Mouse (Mus musculus): Measurements from ENCODE around the gene Ptbp1. TPM values are rescaled to one million over a fixed set of nuclear protein-coding genes. Genes with fewer than 3 reads are reported as not detected.

The Ptbp1 gene
- total RNA-seq (2023) = 224 and 230 TPM in 2 replicates

GRCm38 (mm10) chr10:79853860-79854795 lies at the start of gene Ptbp1:
Gene Ptbp1 (plus strand): TSS chr10:79854427.

GRCm38 (mm10) chr10:79820782-79821181 lies 33.4 kb upstream of the Ptbp1 start, which contains the start of gene Misp:
Gene Misp (plus strand): TSS chr10:79820989.

GRCm38 (mm10) chr10:79874290-79874862 lies 20.1 kb downstream of the Ptbp1 start, which contains the start of the genes Prtn3 and Plppr3:
Gene Prtn3 (plus strand): TSS chr10:79874476.
Gene Plppr3 (minus strand): TSS chr10:79874634.

GRCm38 (mm10) chr10:79886054-79886453 lies 31.8 kb downstream of the Ptbp1 start, which contains the start of gene Elane:
Gene Elane (plus strand): TSS chr10:79886247.

GRCm38 (mm10) chr10:79890670-79891069 lies 36.4 kb downstream of the Ptbp1 start, which contains the start of gene Cfd:
Gene Cfd (plus strand): TSS chr10:79890853.

GRCm38 (mm10) chr10:79908167-79909091 lies 54.2 kb downstream of the Ptbp1 start, which contains the start of gene Med16:
Gene Med16 (minus strand): TSS chr10:79908923.

DNA sequence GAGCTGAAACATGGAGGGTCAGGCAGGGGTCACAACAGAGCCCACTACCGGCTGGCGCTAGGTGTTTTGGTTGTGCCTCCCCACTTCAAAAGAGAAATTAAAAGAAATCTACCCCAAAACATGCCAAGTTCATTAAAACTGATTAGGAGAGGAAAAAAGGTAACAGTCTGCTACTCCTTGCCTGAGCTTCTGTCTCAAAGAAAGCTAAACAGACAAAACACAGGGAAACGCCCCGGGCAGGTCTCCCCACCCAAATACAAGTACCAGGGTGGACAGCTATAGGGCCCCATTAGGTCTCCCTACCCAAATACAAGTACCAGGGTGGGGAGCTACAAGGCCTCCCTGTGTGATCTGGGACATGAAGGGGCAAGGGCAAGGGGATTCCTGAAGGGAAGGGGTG lies 56.3 kb downstream of the Ptbp1 start, which contains the start of gene Gm26602:
TSS of gene Gm26602 (plus strand) at position 301 of the 400 bp plus-strand sequence.

Other genes with a start within 250 kb of the Ptbp1 start
- gene C2cd4c, start 240.4 kb upstream of the Ptbp1 start, total RNA-seq (2023) = not detected in 2 replicates
- not detected in 2 replicates for gene Shc2, start 216.5 kb upstream of the Ptbp1 start, total RNA-seq (2023)
- gene Odf3l2, start 208.7 kb upstream of the Ptbp1 start, total RNA-seq (2023) = not detected in 2 replicates
- not detected in 2 replicates for gene Madcam1, start 189.9 kb upstream of the Ptbp1 start, total RNA-seq (2023)
- gene Tpgs1, start 185.1 kb upstream of the Ptbp1 start, total RNA-seq (2023) = 16.1 and 19.4 TPM in 2 replicates
- 62.7 and 69.8 TPM in 2 replicates for gene Cdc34, start 172.2 kb upstream of the Ptbp1 start, total RNA-seq (2023)
- gene Gzmm, start 165.4 kb upstream of the Ptbp1 start, total RNA-seq (2023) = 1.6 and 2.3 TPM in 2 replicates
- gene Bsg, start 149.9 kb upstream of the Ptbp1 start, total RNA-seq (2023) = 78.7 and 95.6 TPM in 2 replicates
- gene Hcn2, start 137.8 kb upstream of the Ptbp1 start, total RNA-seq (2023) = not detected in 2 replicates
- 10.1 and 11.3 TPM in 2 replicates for gene Polrmt, start 107.8 kb upstream of the Ptbp1 start, total RNA-seq (2023)
- not detected in 2 replicates for gene Fgf22, start 99.4 kb upstream of the Ptbp1 start, total RNA-seq (2023)
- 18.7 and 24.0 TPM in 2 replicates for gene Rnf126, start 87.5 kb upstream of the Ptbp1 start, total RNA-seq (2023)
- gene Fstl3, start 77.2 kb upstream of the Ptbp1 start, total RNA-seq (2023) = 3.4 and 5.5 TPM in 2 replicates
- gene Prss57, start 63.5 kb upstream of the Ptbp1 start, total RNA-seq (2023) = 15.8 and 16.6 TPM in 2 replicates
- gene Palm, start 60.9 kb upstream of the Ptbp1 start, total RNA-seq (2023) = 104 and 146 TPM in 2 replicates
- gene Misp, start 33.4 kb upstream of the Ptbp1 start, total RNA-seq (2023) = 0.60 and 1.1 TPM in 2 replicates
- 374 and 461 TPM in 2 replicates for gene Prtn3, start 20.0 kb downstream of the Ptbp1 start, total RNA-seq (2023)
- gene Plppr3, start 20.2 kb downstream of the Ptbp1 start, total RNA-seq (2023) = 21.5 and 22.3 TPM in 2 replicates
- gene Elane, start 31.8 kb downstream of the Ptbp1 start, total RNA-seq (2023) = 409 and 433 TPM in 2 replicates
- not detected in 2 replicates for gene Cfd, start 36.4 kb downstream of the Ptbp1 start, total RNA-seq (2023)
- gene Med16, start 54.5 kb downstream of the Ptbp1 start, total RNA-seq (2023) = 38.8 and 45.7 TPM in 2 replicates
- gene Gm26602, start 56.4 kb downstream of the Ptbp1 start, total RNA-seq (2023) = not detected in 2 replicates
- 5.0 and 5.7 TPM in 2 replicates for gene Kiss1r, start 62.5 kb downstream of the Ptbp1 start, total RNA-seq (2023)
- 563 and 732 TPM in 2 replicates for gene R3hdm4, start 66.8 kb downstream of the Ptbp1 start, total RNA-seq (2023)
- 203 and 226 TPM in 2 replicates for gene Arid3a, start 72.6 kb downstream of the Ptbp1 start, total RNA-seq (2023)
- 13.5 and 19.5 TPM in 2 replicates for gene Wdr18, start 105.7 kb downstream of the Ptbp1 start, total RNA-seq (2023)
- gene Grin3b, start 116.3 kb downstream of the Ptbp1 start, total RNA-seq (2023) = 0.16 and 0.19 TPM in 2 replicates
- gene Tmem259, start 129.9 kb downstream of the Ptbp1 start, total RNA-seq (2023) = 65.1 and 75.1 TPM in 2 replicates
- gene Cnn2, start 134.2 kb downstream of the Ptbp1 start, total RNA-seq (2023) = 381 and 568 TPM in 2 replicates
- gene Abca7, start 142.1 kb downstream of the Ptbp1 start, total RNA-seq (2023) = 105 and 153 TPM in 2 replicates
- gene Arhgap45, start 162.2 kb downstream of the Ptbp1 start, total RNA-seq (2023) = 445 and 546 TPM in 2 replicates
- 31.6 and 36.0 TPM in 2 replicates for gene Polr2e, start 185.4 kb downstream of the Ptbp1 start, total RNA-seq (2023)
- gene Gpx4, start 192.7 kb downstream of the Ptbp1 start, total RNA-seq (2023) = 228 and 229 TPM in 2 replicates

Data from neutrophil, adult 65 days (primary cell).